Mouse (Mus musculus): ENCODE measurements at regions not wholly inside any gene's neighbourhood (a gene's known extent, or its start where the extent isn't known, plus 50 kb on each side); places are given as distances from the start of the nearest gene placed in this dataset.
A peak's percentile ranks its signal among the peaks of the same experiment; 100 is the strongest.
"Not testable (repeated sequence)": the region's sequence is repeated elsewhere in the genome, so short reads cannot be mapped to it uniquely, and the experiment has no call there.

- H3K36me3 ChIP-seq (ENCODE audit: control insufficient read depth, insufficient read depth, low read length) = no peaks in the 10 kb centered on the region
- WGBS = 47% methylated on average over 3 of the region's 3 CpGs
- no peak overlapping the region for H3K4me3 ChIP-seq (ENCODE audit: low read depth, low read length)
- H3K9me3 ChIP-seq (ENCODE audit: control insufficient read depth, low read length) = no peaks in the 10 kb centered on the region
- ATAC-seq (ENCODE audit: low FRiP score, low TSS enrichment) (no peak), DNase-seq (ENCODE audit: low spot score) (no peak)
- no peak overlapping the region for H3K4me2 ChIP-seq (replicated peaks; ENCODE audit: low read depth)
- no peaks in the 10 kb centered on the region for H3K4me1 ChIP-seq (replicated peaks; ENCODE audit: control insufficient read depth, insufficient read depth)
- H3K27me3 ChIP-seq (ENCODE audit: control insufficient read depth, insufficient read depth, low read length) = no peaks in the 10 kb centered on the region
- H3K27ac ChIP-seq (replicated peaks) = no peak overlapping the region
- TF ChIP-seq CTCF (IDR thresholded peaks at IDR 0.05; ENCODE audit: low read depth) (no peak), EP300 (optimal IDR thresholded peaks at IDR 0.05) (no peak)
- H3K9ac ChIP-seq (ENCODE audit: low read length) = no peak overlapping the region
These were observed 103.7 kb upstream of the Akr1e1 start for GRCm38 (mm10) chr13:4712698-4713097.

- not testable (repeated sequence) for H3K4me2 ChIP-seq (replicated peaks; ENCODE audit: low read depth); H3K9ac ChIP-seq (ENCODE audit: low read length); H3K4me3 ChIP-seq (ENCODE audit: low read depth, low read length); H3K27ac ChIP-seq (replicated peaks); H3K4me1 ChIP-seq (replicated peaks; ENCODE audit: control insufficient read depth, insufficient read depth); DNase-seq (ENCODE audit: low spot score); H3K9me3 ChIP-seq (ENCODE audit: control insufficient read depth, low read length); ATAC-seq (ENCODE audit: low FRiP score, low TSS enrichment); H3K36me3 ChIP-seq (ENCODE audit: control insufficient read depth, insufficient read depth, low read length); H3K27me3 ChIP-seq (ENCODE audit: control insufficient read depth, insufficient read depth, low read length)
- 61% methylated on average over 2 of the region's 2 CpGs for whole genome bisulfite sequencing
These were observed 90.6 kb upstream of the Akr1e1 start for GRCm38 (mm10) chr13:4699591-4699990.

- Histone ChIP-seq H3K4me1 (replicated peaks; ENCODE audit: control insufficient read depth, insufficient read depth) (no peaks in the 10 kb centered on the region), H3K36me3 (ENCODE audit: control insufficient read depth, insufficient read depth, low read length) (no peaks in the 10 kb centered on the region), H3K4me2 (replicated peaks; ENCODE audit: low read depth) (no peak overlapping the region), H3K9ac (ENCODE audit: low read length) (no peak overlapping the region), H3K27me3 (ENCODE audit: control insufficient read depth, insufficient read depth, low read length) (no peaks in the 10 kb centered on the region), H3K9me3 (ENCODE audit: control insufficient read depth, low read length) (no peaks in the 10 kb centered on the region), H3K27ac (replicated peaks) (no peak overlapping the region), H3K4me3 (ENCODE audit: low read depth, low read length) (no peak overlapping the region)
- ATAC-seq (ENCODE audit: low FRiP score, low TSS enrichment) (no peak), DNase-seq (ENCODE audit: low spot score) (peak; percentile 59)
- TF ChIP-seq CTCF (IDR thresholded peaks at IDR 0.05; ENCODE audit: low read depth) (peak; percentile 81), EP300 (optimal IDR thresholded peaks at IDR 0.05) (no peak)
- 38% methylated on average over 11 of the region's 11 CpGs for WGBS
These were observed 57.6 kb upstream of the Akr1e1 start for GRCm38 (mm10) chr13:4666375-4667140.

GRCm38 (mm10) chr13:4663390-4663789 is 54.4 kb upstream of the Akr1e1 start:
- Histone ChIP-seq H3K4me2 (replicated peaks; ENCODE audit: low read depth) (no peak overlapping the region), H3K36me3 (ENCODE audit: control insufficient read depth, insufficient read depth, low read length) (no peaks in the 10 kb centered on the region), H3K4me1 (replicated peaks; ENCODE audit: control insufficient read depth, insufficient read depth) (no peaks in the 10 kb centered on the region), H3K27ac (replicated peaks) (no peak overlapping the region), H3K9ac (ENCODE audit: low read length) (no peak overlapping the region), H3K27me3 (ENCODE audit: control insufficient read depth, insufficient read depth, low read length) (no peaks in the 10 kb centered on the region), H3K9me3 (ENCODE audit: control insufficient read depth, low read length) (no peaks in the 10 kb centered on the region), H3K4me3 (ENCODE audit: low read depth, low read length) (no peak overlapping the region)
- 43% methylated on average over 3 of the region's 3 CpGs for WGBS
- no peak for DNase-seq (ENCODE audit: low spot score)
- no peak for TF ChIP-seq EP300 (optimal IDR thresholded peaks at IDR 0.05)
- TF ChIP-seq CTCF (IDR thresholded peaks at IDR 0.05; ENCODE audit: low read depth) = no peak
- no peak for ATAC-seq (ENCODE audit: low FRiP score, low TSS enrichment)

- no peak overlapping the region for H3K27ac ChIP-seq (replicated peaks)
- H3K36me3 ChIP-seq (ENCODE audit: control insufficient read depth, insufficient read depth, low read length) = no peaks in the 10 kb centered on the region
- no peaks in the 10 kb centered on the region for H3K9me3 ChIP-seq (ENCODE audit: control insufficient read depth, low read length)
- no peaks in the 10 kb centered on the region for H3K4me1 ChIP-seq (replicated peaks; ENCODE audit: control insufficient read depth, insufficient read depth)
- no peak for DNase-seq (ENCODE audit: low spot score)
- no peak overlapping the region for H3K9ac ChIP-seq (ENCODE audit: low read length)
- 32% methylated on average over 13 of the region's 13 CpGs for WGBS
- TF ChIP-seq CTCF (IDR thresholded peaks at IDR 0.05; ENCODE audit: low read depth) (peak; percentile 74), EP300 (optimal IDR thresholded peaks at IDR 0.05) (no peak)
- ATAC-seq (ENCODE audit: low FRiP score, low TSS enrichment) = peak; percentile 81; the same call in 1 of the 2 replicates
- H3K4me2 ChIP-seq (replicated peaks; ENCODE audit: low read depth) = no peak overlapping the region; the same call in 1 of the 2 replicates
- no peak overlapping the region for H3K4me3 ChIP-seq (ENCODE audit: low read depth, low read length)
- H3K27me3 ChIP-seq (ENCODE audit: control insufficient read depth, insufficient read depth, low read length) = no peaks in the 10 kb centered on the region
These were observed 53.5 kb upstream of the Akr1e1 start for GRCm38 (mm10) chr13:4662336-4663101.

Measured in stomach, postnatal 0 days (tissue).